Mouse (Mus musculus) erythroid progenitor cell, adult 5-6 weeks (primary cell): Measurements from ENCODE around the gene Dhdds. TPM values are rescaled to one million over a fixed set of nuclear protein-coding genes. Genes with fewer than 3 reads are reported as not detected.

Experiments
- ATAC-seq: replicated peaks from 2 replicates; pipeline ENCODE4 v1.8.0; 2016; ENCODE audit warnings: moderate number of reproducible peaks, mild to moderate bottlenecking, moderate TSS enrichment, inconsistent platforms; ENCODE audit not compliant: poor library complexity, low FRiP score, severe bottlenecking
- total RNA-seq, 2 experiments: library from RNA; stranded (forward) in 1 of 2; stranded (reverse) in 1 of 2; fragments of 150-400 nt in 1 of 2; fragments of 186-747, 209-891 nt in 1 of 2; gene quantifications; 2 replicates each; pipeline versions ENCODE4 v1.2.3 to v1.2.4; 2015 to 2017; ENCODE audit warnings: low replicate concordance in 2 of 2

The Dhdds gene
- 9.4 and 10.1 TPM in 2 replicates for total RNA-seq (2015; ENCODE audit: low replicate concordance)
- total RNA-seq (2017; ENCODE audit: low replicate concordance) = 10.1 and 12.1 TPM in 2 replicates

GRCm38 (mm10) chr4:134000466-134001438, at the start of gene Dhdds:
Gene Dhdds (minus strand): TSS chr4:134000918.
- peak; percentile 98 for ATAC-seq

DNA sequence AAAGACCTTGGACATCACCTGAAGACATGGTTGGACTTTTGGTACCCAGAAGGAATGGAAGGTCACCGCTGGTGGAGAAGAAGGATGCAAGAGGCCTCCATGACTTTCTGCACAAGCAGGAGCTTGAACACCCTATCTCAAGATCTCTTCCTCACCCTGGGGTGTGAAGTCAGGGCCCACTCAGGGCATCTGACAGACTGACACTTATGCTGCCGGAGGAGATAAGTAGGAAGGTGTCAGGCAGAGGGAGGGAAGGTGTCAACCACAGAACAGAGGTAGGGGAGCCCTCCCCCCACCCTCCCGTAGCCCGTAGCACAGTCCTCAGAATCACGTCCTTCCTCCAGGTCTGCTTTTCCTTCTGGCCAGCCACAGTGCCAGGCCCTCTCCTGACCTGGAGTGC, 46.9 kb upstream of the Dhdds start:
- ATAC-seq = no peak

DNA sequence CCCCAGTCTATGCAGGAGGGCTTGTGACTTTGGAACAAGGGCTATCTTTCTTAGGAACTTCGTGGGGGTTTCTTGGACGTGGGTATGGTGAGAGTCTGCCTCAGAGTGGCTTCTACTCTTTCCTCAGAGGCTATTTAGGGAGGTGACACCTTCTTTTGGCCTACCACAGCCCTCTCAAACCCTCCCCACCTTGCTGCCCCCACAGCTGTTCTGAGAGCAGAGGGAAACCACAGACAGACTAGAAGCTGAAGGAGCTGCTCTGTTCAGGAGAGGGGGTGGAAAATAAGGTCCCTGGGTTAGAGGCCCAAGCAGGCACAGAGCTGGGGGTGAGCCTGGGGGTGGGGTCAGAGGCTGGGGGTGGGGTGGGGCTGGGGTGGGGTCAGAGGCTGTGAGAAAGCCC, 42.3 kb upstream of the Dhdds start:
- no peak for ATAC-seq

DNA sequence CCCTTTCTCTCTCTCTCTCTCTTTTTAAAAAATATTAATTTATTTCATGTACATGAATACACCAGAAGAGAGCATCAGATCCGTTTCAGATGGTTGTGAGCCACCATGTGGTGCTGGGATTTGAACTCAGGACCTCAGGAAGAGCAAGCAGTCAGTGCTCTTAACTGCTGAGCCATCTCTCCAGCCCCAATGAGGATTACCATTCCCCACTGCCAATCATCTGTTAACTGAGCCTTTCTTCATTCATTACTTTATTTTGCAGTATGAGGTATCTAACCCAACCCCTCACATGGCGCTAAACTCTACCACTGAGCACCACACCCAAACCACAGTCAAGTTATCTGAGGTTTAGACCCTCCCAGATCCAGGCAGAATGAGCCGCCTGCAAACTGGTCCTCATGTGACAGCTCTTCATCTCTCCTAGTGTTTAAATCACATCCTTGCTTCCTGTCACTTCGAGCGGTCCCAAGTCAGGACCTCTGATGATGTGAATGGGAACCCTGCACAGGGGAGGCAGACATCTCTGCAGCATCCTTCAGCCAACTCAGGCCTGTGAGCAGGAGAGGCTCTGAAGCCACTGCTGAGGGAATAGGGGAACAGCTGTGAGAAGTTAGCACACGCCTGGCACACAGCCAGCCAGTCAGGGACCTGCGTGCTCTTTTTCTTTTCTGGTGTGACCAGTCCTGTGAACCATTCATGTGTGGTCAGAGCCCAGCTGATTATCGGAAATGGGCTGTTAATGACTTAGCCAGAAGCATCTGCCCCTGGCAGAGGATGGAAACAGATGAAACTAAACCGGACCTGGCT, 40.8 kb upstream of the Dhdds start:
- ATAC-seq = no peak

- peak; percentile 79; the same call in 1 of the 2 replicates for ATAC-seq
Observed at GRCm38 (mm10) chr4:134035953-134036352, 35.2 kb upstream of the Dhdds start.

- no peak for ATAC-seq
Observed at GRCm38 (mm10) chr4:134025802-134026201, 25.1 kb upstream of the Dhdds start.

- ATAC-seq = no peak
Observed at GRCm38 (mm10) chr4:134020621-134021020, 19.9 kb upstream of the Dhdds start.

DNA sequence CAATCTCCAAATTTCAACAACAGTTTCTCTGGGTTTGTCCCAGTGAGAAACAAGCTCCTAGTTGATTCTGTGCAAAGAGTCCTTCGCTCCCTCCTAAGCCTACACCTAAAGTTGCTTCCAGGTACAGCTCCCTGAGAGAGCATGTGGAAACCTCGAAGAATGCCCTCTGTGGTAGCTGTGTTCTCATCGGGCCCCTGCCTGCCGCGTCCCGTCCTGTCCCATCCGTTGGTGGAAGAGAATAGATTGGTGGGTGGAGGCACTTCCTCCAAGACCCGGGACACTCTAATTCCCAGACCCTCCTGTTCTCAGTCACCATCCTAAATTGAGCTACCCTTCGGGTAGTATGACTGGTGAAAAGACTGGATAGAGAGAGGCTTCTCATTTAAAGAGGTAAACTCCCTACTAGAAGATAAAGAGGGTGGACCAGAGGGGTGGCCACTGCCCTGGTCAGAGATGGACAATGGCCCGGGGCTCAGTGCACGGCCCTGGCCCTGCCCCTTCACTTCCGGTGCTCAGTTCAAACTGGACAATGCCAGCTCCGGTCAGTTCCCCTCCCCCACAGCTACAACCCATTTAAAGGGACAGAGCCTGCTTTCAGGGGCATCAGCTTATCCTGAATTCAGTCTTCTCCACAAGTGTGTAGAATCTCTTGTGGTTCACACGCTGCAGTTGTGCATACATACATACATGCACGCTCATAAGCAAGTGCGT, 19.1 kb upstream of the Dhdds start:
- no peak for ATAC-seq

DNA sequence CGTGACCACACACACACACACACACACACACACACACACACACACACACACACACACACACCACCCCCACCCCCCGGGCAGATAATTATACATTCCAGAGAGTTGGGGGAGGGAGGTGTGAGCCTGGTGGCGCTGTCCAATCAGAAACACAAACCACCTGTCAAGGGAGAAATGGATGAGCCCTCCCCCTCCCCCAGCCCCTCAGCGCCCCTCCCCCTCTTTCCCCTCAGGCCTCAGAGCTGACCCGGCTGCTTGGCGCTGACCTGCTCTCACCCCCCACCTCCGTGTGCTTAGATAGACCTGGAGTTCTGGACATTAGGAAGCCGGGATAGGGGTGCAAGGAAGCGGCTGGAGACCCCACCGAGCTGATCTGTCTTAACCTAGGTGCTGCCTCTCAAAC, 18.5 kb upstream of the Dhdds start:
- ATAC-seq = no peak

DNA sequence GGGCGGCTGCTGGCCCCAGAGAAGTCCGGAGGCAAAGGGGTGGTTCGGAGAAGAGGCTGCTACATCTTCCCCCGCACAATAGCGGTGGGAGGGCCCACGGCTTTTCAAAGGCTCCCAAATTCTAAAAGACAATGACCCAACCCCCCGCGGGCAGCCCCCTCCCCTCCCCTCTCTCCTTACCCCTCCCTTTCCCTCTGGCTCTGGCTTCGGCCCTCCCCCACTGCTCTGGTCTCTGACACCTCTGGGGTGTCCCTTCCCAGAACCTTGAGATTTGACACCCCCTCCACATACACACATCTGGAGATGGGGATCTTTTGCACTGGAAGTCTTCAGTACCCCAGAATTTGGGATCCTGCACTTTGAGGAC, 18.0 kb upstream of the Dhdds start, which contains the start of gene Lin28a:
Gene Lin28a, minus strand, starts transcription at position 63 of the 367 bp plus-strand sequence.
- no peak for ATAC-seq

GRCm38 (mm10) chr4:134018038-134018778, 17.5 kb upstream of the Dhdds start:
- no peak for ATAC-seq

DNA sequence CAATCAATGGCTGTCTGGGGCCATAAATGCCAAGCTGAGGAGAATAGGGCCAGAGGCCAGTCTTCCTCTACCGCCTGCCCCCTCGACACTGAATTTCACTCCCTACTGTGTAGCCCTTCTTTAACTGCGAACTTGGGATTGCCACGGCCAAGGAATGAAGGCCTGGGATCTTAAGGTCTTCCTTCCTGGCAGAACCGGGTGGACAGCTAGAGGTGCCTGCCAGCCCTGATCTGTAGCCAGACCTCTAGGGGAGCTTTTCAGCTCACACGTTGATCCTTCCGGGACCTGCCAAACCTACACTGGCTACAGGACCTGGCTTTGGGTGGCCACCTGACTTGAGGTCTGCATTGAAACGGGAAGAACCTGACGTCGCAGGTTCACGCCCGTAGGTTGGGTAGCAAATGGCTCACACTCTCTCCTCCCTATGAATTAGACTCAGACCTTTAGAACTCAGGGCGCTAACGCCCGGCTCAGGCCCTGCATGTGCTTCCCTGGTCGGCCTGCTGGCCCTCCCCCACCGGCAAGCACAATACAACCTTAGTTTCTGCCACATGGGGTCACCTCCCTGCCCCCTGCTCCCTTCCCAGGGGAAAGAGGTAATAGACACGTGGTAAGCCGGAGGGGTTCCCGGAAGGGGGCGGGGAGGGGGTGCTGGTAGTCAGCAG, 16.6 kb upstream of the Dhdds start:
- ATAC-seq = no peak

DNA sequence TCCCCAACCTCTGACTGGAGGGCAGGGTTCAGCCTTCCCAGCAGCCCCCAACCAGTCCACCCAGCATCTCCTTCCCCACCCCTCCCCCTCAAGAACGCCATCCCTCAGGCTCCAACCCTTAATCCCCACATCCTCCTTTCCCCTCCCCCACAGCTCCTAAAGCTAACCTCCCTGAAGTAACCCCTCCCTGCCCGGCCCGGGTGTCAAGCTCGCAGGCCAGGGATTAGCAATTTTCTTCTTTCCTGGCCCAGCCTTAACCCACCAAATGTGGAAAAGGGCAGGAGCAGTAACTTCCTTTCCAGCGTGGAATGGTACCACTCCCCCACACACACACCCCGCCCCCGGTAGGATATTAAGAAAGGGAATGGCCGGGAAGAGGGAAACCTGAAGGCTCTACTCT, 16.0 kb upstream of the Dhdds start:
- ATAC-seq = no peak

DNA sequence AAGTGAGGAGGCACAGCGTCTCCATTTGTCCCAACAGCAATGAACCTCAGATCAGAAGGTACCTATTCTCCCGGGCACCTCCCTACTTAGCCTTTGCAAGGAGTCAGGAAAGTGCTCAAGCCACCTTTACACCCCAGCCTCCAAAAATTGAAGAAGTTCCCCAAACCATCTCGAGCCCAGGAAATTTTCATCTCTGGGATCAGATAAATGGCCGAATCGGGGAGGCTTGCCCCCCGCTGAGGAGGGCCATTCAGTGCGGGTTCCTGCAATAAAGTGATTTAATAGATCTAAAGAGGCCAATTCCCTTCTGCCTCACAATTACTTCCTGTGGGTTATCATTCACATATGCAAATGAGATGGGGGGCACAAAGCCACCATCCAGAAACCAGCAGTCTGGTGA, 15.5 kb upstream of the Dhdds start:
- ATAC-seq = no peak

GRCm38 (mm10) chr4:134012858-134013528, 12.3 kb upstream of the Dhdds start:
- ATAC-seq = no peak

DNA sequence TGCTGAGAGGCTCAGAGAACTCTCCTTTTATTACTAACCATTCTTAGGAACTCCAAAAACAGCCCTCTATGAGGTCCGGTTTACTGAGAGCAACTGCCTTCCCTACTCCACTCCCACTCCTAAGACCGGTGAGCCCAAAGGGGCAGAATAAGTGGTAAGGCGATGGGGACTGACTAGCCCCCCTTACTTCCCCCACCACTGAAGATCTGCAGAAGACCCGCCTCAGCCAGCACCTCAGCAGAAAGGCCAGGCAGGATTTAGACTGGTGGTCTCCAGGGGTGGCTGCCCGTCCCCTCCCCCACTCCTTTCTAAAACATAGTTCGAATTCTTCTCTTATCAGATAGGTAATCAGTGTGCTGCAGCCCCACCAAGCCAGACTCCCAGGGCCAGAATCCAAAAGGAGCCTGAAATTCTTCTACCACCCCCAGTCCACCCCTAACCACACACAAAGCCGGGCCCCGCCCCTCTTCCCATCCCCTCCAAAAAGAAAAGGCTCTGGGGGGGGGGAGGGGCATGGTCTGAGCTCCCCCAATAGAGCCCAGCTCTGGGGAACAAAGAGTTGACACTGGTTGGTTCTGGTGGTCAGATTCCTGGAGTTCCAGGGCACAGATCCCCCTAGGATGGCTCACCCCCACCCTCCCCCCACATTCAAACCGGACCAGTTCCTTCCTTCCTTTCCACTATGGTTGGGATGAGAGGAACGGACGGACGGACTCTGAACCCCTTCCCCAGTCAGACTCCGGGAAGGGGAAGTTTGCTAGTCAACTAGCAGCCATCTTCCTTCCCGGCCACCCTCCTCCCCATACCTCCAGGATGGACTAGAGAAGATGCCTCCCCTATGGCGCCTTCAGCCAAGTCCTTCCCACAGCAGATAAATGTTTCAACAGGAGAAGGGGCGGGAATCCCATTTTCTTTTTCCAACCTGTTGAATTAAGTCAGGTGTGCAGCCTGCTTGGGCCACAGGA, 11.0 kb upstream of the Dhdds start:
- ATAC-seq = no peak

DNA sequence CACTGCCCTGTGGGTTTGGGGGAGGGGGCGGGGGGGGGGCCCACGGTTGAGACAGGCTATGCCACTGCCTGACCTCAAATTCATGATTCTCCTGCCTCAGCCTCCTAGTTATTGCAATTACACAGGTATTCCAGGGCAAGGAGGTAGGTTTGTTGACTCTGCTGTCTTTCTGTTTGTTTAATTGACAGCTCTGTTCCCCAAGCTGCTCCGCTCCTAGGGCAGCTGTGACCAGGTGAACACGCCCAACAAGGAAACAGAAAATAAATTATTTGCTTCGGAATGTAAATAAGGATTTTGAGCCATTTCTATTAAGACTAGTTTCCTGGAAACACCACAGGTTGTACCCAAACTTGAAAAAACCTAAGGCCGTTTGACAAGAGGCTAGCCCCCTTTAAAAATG, 9.0 kb upstream of the Dhdds start:
- ATAC-seq = no peak
